Mouse (Mus musculus) liver, embryonic 14.5 days (tissue): ENCODE results near the gene Gm21312.
"Not testable (repeated sequence)": the region's sequence is repeated elsewhere in the genome, so short reads cannot be mapped to it uniquely, and the experiment has no call there.

Source experiments
- CTCF ChIP-seq: IDR thresholded peaks from 2 replicates; pipeline ENCODE4 v1.5.1; 2016; ENCODE audit warnings: antibody characterized with exemption, low read depth, control low read depth
- EP300 ChIP-seq: IDR thresholded peaks from 2 replicates; pipeline ENCODE4 v1.6.1; 2016; ENCODE audit warnings: antibody characterized with exemption, low read depth

DNA sequence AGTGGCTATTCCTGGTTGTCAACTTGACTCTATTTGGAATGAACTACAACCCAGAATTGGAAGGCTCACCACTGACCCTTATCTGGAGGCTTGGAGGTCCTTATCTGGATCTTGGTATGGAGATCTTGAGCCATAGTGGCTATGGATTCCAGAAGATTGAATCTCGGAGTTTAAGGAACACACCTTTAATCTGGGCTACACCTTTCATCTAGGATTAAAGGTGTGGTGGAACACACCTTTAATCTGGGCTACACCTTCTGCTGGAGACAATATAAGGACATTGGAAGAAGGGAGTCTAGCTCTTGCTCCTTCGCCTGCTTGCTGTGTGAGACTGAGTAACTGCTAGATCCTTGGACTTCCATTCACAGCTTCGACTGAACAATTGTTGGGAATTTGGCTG is 16.9 kb downstream of the Gm21312 start, which contains the start of gene Gm4340:
- not testable (repeated sequence) for TF ChIP-seq EP300, CTCF
